Mouse (Mus musculus) embryonic fibroblast, embryonic 13.5 days (primary cell): Measurements from ENCODE around the gene Myt1l.

Experiments used
- CTCF ChIP-seq: IDR thresholded peaks from 2 replicates; pipeline ENCODE4 v1.5.1; 2011; ENCODE audit warnings: mild to moderate bottlenecking, control low read depth, low read length, moderate library complexity, borderline replicate concordance; ENCODE audit not compliant: insufficient read depth
- POLR2A ChIP-seq: IDR thresholded peaks from 2 replicates; pipeline ENCODE4 v1.6.1; 2011; ENCODE audit warnings: low read depth, mild to moderate bottlenecking, control low read depth, low read length, moderate library complexity

DNA sequence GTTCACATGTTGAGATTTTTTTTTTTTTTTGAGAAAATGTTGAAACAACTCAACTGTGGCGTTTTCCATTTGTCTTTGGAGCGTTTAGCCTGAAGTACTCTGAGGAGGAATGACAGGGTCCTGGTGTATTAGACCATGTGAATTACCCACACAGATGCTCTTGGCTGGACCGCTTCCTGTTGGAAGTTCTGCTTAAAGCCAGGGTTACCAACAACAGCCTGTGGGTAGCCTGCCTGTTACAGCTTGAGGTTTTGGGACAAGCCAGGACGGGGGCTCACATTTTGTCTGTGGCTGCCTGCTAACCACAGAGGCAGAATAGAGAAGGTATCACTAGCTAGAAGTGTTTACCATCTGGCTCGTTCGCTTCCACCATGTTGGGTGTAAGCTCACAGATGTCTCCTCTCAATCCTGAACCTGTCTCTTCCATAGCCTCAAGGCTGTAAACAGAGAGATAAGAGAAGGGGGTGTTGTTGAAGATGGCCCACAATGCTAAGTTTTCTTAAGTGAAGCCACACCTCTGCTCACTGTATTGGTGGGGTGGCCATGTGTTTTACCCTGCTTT is 417.1 kb downstream of the Myt1l start:
- TF ChIP-seq CTCF (no peak), POLR2A (no peak)
